Mouse (Mus musculus) neural tube, embryonic 12.5 days (tissue): ENCODE measurements around the gene Oasl1. TPM values are rescaled to one million over a fixed set of nuclear protein-coding genes. Genes with fewer than 3 reads are reported as not detected.
"Not testable (repeated sequence)": the region's sequence is repeated elsewhere in the genome, so short reads cannot be mapped to it uniquely, and the experiment has no call there.

Source experiments
- ATAC-seq: fragments of 200-750 bp; cut with Nextera tagmentation; 2 replicates; pipeline ENCODE4 v1.8.0; 2017; ENCODE audit warnings: low read depth, mild to moderate bottlenecking, moderate TSS enrichment, moderate library complexity; ENCODE audit not compliant: low FRiP score
- H3K27ac ChIP-seq: fragments of 300-500 bp; sonication (generic); 2 replicates; pipeline ENCODE4 v1.5.1; 2016
- H3K27me3 ChIP-seq: fragments of 300-500 bp; sonication (generic); replicated peaks from 2 replicates; pipeline ENCODE4 v1.6.1; 2016; ENCODE audit warnings: mild to moderate bottlenecking
- H3K36me3 ChIP-seq: fragments of 300-500 bp; sonication (generic); 2 replicates; pipeline ENCODE4 v1.6.1; 2016; ENCODE audit warnings: mild to moderate bottlenecking
- H3K4me1 ChIP-seq: fragments of 300-500 bp; sonication (generic); 2 replicates; pipeline ENCODE4 v1.6.1; 2016
- H3K4me2 ChIP-seq: fragments of 300-500 bp; sonication (generic); replicated peaks from 2 replicates; pipeline ENCODE4 v1.6.1; 2016; ENCODE audit warnings: mild to moderate bottlenecking
- H3K4me3 ChIP-seq: fragments of 300-500 bp; sonication (generic); 2 replicates; pipeline ENCODE4 v1.5.1; 2016
- H3K9ac ChIP-seq: fragments of 300-500 bp; sonication (generic); 2 replicates; pipeline ENCODE4 v1.6.1; 2016; ENCODE audit warnings: mild to moderate bottlenecking
- H3K9me3 ChIP-seq: fragments of 300-500 bp; sonication (generic); 2 replicates; pipeline ENCODE4 v1.6.1; 2016; ENCODE audit warnings: mild to moderate bottlenecking
- WGBS: fragments of 180-500 bp; shearing (Covaris S2); methylation state at CpG from one replicate; pipeline ENCODE4 v1.1.7; 2016; 5-methylcytosine and 5-hydroxymethylcytosine counted together
- polyA plus RNA-seq: library from polyadenylated mRNA; unstranded; fragments of >200 nt; fragmentation: Nextera tagmentation; extraction: Ambion mirVana; gene quantifications from 2 replicates; pipeline ENCODE4 v1.2.1, GENCODE M21; 2016

Gene Oasl1
- polyA plus RNA-seq: 0.38 and 0.61 TPM in 2 replicates

DNA sequence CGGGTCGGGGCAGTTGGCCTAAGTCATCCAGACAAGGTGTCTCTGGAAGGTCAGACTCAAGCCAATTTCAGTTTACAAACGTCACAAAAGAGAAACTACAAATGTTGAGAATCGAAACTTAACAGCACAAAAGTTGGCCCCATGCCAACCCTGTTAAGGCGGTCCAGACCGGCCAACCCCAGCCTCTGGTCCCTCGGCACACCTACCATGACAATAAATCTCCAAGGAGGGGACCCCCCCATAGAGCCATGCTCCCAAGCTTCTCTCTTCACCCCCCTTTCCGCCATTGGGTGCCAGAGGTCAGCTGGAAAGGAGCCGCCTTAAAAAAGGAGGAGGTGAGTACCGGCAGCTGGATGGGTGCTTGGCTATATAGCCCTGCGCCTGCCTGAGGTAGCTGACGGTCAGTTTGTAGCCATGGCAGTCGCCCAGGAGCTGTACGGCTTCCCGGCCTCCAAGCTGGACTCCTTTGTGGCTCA lies at the start of gene Oasl1:
Oasl1 (plus strand) TSS at position 243 of the 476 bp plus-strand sequence.
- no peak within 1 kb of the TSS for H3K27ac ChIP-seq
- H3K4me2 ChIP-seq: peak within 1 kb of the TSS; percentile 34
- H3K27me3 ChIP-seq: no peaks in the 10 kb centered on the region
- 0 out of 2 replicates have a peak, but pooled peaks cover 2% of the 10 kb centered on the region for H3K9me3 ChIP-seq
- ATAC-seq: no peak
- H3K9ac ChIP-seq: no peak within 1 kb of the TSS
- no peaks in the 10 kb centered on the region for H3K36me3 ChIP-seq
- 46% methylated on average over 15 of the region's 15 CpGs for WGBS
- no peak within 1 kb of the TSS for H3K4me3 ChIP-seq
- peaks cover 11% of the 10 kb centered on the region; the same call in 1 of the 2 replicates for H3K4me1 ChIP-seq

DNA sequence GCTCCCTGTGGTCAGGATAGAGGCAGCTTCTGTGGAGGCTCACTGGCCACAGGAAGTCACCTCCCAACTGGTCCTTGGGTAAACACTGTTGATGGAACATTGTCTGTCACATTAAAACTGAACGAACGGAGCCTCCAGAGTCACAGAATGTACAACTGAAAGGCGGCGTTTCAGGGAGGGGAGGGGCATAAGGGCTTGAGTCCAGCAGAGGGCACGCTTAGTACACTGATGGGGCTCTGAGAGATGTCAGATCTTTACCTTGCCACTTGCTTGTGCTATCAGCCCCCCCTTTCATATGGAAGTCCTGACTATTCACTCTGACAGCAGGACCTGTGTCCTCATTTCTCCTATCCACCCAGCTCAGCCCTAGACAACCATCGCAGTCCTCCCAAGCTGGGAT lies 47.2 kb upstream of the Oasl1 start:
- H3K9ac ChIP-seq: no peak overlapping the region
- ATAC-seq: no peak
- 67% methylated on average over 6 of the region's 6 CpGs for WGBS
- H3K27me3 ChIP-seq: no peaks in the 10 kb centered on the region
- H3K4me3 ChIP-seq: no peak overlapping the region
- no peak overlapping the region for H3K4me2 ChIP-seq
- H3K4me1 ChIP-seq: peaks cover 6% of the 10 kb centered on the region
- no peaks in the 10 kb centered on the region for H3K9me3 ChIP-seq
- H3K27ac ChIP-seq: no peak overlapping the region
- no peaks in the 10 kb centered on the region for H3K36me3 ChIP-seq

DNA sequence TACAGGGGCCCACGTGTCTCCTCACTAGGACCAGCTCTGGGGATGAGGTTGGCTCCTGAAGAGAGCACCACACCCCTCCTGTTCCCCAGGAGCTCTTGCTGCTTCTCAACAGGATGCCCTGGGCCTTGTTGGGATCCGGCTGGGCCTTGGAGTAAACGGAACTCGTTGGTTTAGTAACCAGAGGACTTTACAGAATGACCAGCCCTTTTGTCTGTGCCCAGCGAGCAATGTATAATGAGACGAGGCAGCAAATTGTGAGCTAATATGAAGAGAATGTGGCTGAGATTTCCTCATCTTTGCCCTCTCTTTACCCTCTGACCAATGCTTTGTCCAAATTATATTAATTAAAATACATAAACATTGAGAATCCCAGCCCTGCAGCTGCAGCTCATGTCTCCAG lies 46.7 kb upstream of the Oasl1 start:
- no peak overlapping the region for H3K27ac ChIP-seq
- no peaks in the 10 kb centered on the region for H3K36me3 ChIP-seq

DNA sequence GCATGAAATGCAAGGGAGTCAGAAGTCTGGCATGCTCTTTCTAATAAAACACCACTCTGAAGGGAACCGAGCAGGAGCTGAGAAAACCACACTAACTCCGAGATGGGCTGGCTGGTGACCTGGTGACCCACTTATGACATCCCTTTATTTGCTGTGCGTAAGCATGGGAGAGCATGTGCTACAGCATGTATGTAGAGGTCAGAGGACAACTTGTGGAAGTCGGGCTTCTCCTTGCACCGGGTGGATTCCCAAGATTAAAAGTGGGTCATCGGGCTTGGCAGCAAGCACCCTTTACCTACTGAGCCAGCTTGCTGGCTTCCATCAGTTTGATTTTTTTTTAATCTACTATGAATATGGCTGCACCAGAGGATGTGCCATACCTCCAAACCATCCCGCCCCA lies 45.6 kb upstream of the Oasl1 start:
- whole genome bisulfite sequencing: 71% methylated on average over 7 of the region's 7 CpGs
- H3K4me1 ChIP-seq: peaks cover 6% of the 10 kb centered on the region
- H3K4me2 ChIP-seq: no peak overlapping the region
- no peaks in the 10 kb centered on the region for H3K9me3 ChIP-seq
- H3K27me3 ChIP-seq: no peaks in the 10 kb centered on the region
- no peak for ATAC-seq
- no peak overlapping the region for H3K9ac ChIP-seq
- H3K4me3 ChIP-seq: no peak overlapping the region
- H3K36me3 ChIP-seq: no peaks in the 10 kb centered on the region
- H3K27ac ChIP-seq: no peak overlapping the region

More for the DNA sequence above, 46.7 kb upstream of the Oasl1 start:
- no peak overlapping the region for H3K4me3 ChIP-seq
- H3K9ac ChIP-seq: no peak overlapping the region
- 37% methylated on average over 6 of the region's 6 CpGs for WGBS
- no peak for ATAC-seq
- no peaks in the 10 kb centered on the region for H3K27me3 ChIP-seq
- H3K4me1 ChIP-seq: peaks cover 6% of the 10 kb centered on the region
- H3K4me2 ChIP-seq: no peak overlapping the region
- H3K9me3 ChIP-seq: no peaks in the 10 kb centered on the region

DNA sequence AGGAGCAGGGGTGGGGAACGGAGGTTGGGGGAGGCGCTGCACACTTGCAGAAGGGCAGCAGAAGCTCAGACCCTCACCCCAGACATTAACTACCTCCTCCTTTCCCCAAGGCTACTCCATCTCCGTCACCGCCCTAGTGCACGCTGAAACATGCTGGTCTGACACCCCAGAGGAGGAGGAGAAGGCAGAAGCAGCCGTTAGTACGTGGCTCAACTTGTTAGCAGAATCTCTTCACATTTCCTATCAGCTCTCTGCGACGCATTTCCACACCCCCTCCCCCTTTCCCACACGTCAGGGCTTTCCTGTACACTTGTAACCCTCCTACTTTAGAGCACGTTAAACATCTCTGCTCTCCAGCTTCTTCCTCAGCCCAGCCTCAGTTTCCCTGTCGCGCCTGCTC lies 43.6 kb upstream of the Oasl1 start:
- Histone ChIP-seq H3K4me2 (no peak overlapping the region), H3K36me3 (no peaks in the 10 kb centered on the region), H3K4me3 (no peak overlapping the region), H3K9ac (no peak overlapping the region), H3K9me3 (no peaks in the 10 kb centered on the region), H3K27ac (no peak overlapping the region), H3K27me3 (no peaks in the 10 kb centered on the region), H3K4me1 (peaks cover 6% of the 10 kb centered on the region)
- 75% methylated on average over 13 of the region's 13 CpGs for WGBS
- ATAC-seq: no peak

DNA sequence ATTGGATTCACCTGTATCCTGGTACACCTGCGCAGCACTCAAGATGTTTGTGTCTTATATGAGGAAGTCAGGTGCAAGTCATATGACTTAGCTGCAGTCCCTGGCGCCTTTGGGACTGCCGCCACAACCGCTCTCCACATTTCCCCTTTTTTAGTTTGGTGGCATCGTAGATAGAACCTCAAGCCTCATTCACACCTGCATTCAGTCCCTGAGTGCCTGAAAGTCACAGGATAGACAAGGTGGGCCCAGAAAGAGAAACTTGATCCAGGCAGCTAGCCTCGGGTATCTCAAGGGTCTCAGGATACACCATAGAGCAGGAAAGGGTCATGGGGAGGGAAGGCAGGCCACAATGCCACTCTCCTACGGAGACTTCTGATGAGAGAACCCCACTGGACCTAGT lies 40.7 kb upstream of the Oasl1 start:
- ATAC-seq, H3K27me3 ChIP-seq, H3K4me2 ChIP-seq, H3K27ac ChIP-seq, H3K36me3 ChIP-seq, H3K9me3 ChIP-seq, H3K4me3 ChIP-seq, H3K9ac ChIP-seq, H3K4me1 ChIP-seq: not testable (repeated sequence)
- WGBS: 85% methylated on average over 6 of the region's 7 CpGs

DNA sequence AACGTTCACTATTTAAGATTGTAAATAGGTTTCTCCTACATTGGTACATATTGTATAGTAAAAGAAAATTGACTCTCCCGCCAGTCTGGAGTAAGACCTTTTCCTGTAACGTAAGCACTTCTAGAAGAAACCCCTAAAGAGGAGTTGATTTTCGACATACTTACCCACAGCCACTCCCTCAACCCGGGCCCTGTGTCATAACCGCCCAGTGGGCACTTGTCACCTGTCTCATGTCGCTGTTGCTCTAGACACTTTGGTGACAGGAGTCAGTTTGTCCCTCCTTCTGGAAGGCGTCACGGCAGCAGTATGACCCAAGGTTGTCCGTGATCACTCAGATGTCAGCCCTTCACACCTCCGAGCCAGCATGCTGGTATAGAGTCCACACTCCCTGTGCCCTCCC lies 40.0 kb upstream of the Oasl1 start:
- Histone ChIP-seq H3K27me3 (no peaks in the 10 kb centered on the region), H3K27ac (no peak overlapping the region), H3K4me1 (no peaks in the 10 kb centered on the region), H3K4me3 (no peak overlapping the region), H3K36me3 (no peaks in the 10 kb centered on the region), H3K9me3 (no peaks in the 10 kb centered on the region), H3K9ac (no peak overlapping the region), H3K4me2 (no peak overlapping the region)
- ATAC-seq: no peak
- 87% methylated on average over 11 of the region's 11 CpGs for WGBS

DNA sequence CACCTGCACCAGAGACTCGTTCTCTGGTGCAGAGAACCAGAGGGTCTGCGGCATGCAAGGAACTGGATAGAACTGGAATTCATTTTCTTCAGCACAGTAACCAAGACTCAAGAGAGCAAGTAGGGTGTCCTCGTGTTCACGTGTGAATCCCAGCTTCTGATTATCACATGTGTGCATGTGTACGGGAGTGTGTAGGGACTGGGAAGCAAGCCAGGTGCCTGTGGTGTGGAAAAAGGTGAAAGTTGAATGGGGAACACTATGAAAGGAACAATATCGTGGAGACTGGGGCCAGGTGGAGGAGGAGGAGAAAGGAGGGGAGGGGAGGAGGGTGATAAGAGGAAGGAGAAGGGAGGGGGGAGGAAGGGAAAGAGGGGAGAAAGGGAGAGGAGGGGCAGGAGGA lies 36.2 kb upstream of the Oasl1 start:
- H3K9me3 ChIP-seq: no peaks in the 10 kb centered on the region
- H3K4me1 ChIP-seq: no peaks in the 10 kb centered on the region
- no peak overlapping the region for H3K4me3 ChIP-seq
- no peaks in the 10 kb centered on the region for H3K36me3 ChIP-seq
- H3K9ac ChIP-seq: no peak overlapping the region
- ATAC-seq: no peak
- no peak overlapping the region for H3K27ac ChIP-seq
- no peaks in the 10 kb centered on the region for H3K27me3 ChIP-seq
- WGBS: 89% methylated on average over 6 of the region's 6 CpGs
- H3K4me2 ChIP-seq: no peak overlapping the region

DNA sequence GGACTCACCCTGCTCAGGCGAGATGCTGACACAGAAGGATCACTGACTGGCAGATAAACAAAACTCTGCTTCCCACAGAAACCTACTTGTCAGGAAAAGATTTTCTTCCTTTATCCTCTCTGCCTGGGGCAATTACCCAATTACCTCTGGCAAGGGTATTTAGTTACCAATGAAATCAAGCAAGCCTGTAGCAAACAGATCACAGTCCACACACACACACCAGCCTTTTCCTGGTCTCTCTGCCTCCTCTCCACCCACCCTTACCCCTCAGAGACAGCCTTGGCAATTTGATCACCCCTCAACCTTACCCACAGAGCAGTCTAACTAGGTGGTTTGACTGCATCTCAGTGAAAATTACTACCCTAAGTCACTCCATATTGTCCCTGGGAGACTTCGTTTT lies 34.0 kb upstream of the Oasl1 start:
- H3K27me3 ChIP-seq: no peaks in the 10 kb centered on the region
- H3K9me3 ChIP-seq: no peaks in the 10 kb centered on the region
- no peaks in the 10 kb centered on the region for H3K36me3 ChIP-seq
- H3K27ac ChIP-seq: no peak overlapping the region
- ATAC-seq: no peak
- no peaks in the 10 kb centered on the region for H3K4me1 ChIP-seq
- H3K9ac ChIP-seq: no peak overlapping the region
- H3K4me2 ChIP-seq: no peak overlapping the region
- H3K4me3 ChIP-seq: no peak overlapping the region
- WGBS: 94% methylated on average over 2 of the region's 2 CpGs

DNA sequence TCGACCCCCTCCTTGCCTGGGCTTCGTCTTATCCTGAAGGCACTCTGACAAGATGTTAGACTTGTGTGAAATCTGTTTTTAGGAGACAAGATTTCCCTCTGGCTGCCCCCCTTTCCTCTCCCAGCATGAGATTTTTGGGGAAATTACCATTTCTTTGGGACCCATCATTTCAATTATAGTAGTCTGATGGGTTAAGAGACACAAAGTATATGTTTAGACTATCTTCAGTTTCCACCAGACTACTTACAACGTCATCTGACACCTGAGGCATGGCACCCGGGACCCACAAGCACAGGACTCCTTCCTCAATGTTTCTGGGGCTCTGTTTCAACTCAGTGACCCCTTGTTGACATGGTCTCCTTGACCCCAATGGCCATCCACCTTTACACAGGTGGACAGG lies 27.5 kb upstream of the Oasl1 start:
- 89% methylated on average over 4 of the region's 4 CpGs for WGBS
- no peaks in the 10 kb centered on the region for H3K4me1 ChIP-seq
- H3K4me2 ChIP-seq: no peak overlapping the region
- H3K27me3 ChIP-seq: no peaks in the 10 kb centered on the region; the same call in 1 of the 2 replicates
- H3K9me3 ChIP-seq: no peaks in the 10 kb centered on the region
- no peaks in the 10 kb centered on the region for H3K36me3 ChIP-seq
- H3K9ac ChIP-seq: no peak overlapping the region
- no peak overlapping the region for H3K27ac ChIP-seq
- ATAC-seq: no peak
- no peak overlapping the region for H3K4me3 ChIP-seq

DNA sequence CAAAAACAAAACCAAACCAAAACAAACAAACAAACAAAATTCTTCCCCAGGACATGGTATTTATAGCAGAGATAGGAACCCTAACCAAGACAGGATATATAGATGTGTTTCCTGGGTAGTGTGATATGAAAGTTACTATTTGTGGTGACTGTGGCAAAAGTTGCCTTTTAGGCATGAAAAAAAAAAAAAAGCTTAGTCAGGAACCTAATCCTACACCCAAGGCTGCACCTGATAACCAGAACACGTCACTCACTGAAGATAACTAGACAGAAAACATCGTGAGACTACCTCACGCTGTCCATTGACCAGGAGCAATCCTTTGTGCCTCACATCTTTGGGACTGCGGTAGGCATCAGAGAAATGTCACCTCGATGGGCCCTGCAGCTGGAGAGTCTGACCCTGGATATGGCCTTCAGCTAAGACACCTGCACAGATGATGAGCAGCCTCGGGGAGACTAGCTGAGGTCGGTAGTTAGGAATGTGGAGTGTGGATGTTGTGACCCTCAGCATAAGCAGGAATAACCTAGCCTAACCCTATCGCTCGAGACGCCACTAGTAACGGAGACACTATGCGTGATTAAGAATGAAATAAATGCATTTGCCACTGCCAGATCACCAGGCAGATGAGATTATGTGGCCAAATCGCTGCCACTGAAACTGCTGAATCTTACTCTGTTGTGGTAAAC lies 26.2 kb upstream of the Oasl1 start, which contains the start of gene Oasl2:
Oasl2 (plus strand) TSS at position 249 of the 686 bp plus-strand sequence.
- Histone ChIP-seq H3K27ac (no peak within 1 kb of the TSS), H3K4me3 (no peak within 1 kb of the TSS), H3K4me1 (no peaks in the 10 kb centered on the region), H3K9me3 (no peaks in the 10 kb centered on the region), H3K4me2 (peak within 1 kb of the TSS; percentile 4; the same call in 1 of the 2 replicates), H3K9ac (0 out of 2 replicates have a peak within 1 kb of the TSS, but pooled peaks have one; percentile 18), H3K36me3 (no peaks in the 10 kb centered on the region), H3K27me3 (no peaks in the 10 kb centered on the region; the same call in 1 of the 2 replicates)
- ATAC-seq: no peak
- WGBS: 73% methylated on average over 13 of the region's 13 CpGs

DNA sequence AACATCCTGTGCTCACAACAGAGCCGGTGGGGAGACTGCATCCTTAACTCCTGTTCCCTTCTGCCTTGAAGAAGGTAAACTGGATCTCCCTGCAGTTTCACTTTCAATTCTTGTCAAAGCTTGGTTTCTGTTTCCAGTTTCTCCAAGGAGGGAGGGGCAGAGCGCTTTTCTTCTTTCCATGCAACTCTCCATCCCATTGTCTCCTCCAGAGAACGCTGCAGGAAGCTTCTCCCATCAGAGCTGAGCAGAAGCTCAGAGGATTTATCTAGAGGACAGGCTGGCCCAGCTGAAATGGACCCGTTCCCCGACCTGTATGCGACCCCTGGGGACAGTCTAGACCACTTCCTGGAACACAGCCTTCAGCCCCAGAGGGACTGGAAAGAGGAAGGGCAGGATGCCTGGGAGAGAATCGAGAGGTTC lies 25.7 kb upstream of the Oasl1 start:
- no peaks in the 10 kb centered on the region for H3K4me1 ChIP-seq
- no peaks in the 10 kb centered on the region for H3K36me3 ChIP-seq
- H3K27me3 ChIP-seq: no peaks in the 10 kb centered on the region; the same call in 1 of the 2 replicates
- 18% methylated on average over 7 of the region's 7 CpGs for WGBS
- ATAC-seq: no peak
- no peak overlapping the region for H3K27ac ChIP-seq
- peak overlapping the region; percentile 4; the same call in 1 of the 2 replicates for H3K4me2 ChIP-seq
- H3K9me3 ChIP-seq: no peaks in the 10 kb centered on the region
- no peak overlapping the region for H3K4me3 ChIP-seq
- 0 out of 2 replicates have a peak overlapping the region, but pooled peaks have one; percentile 18 for H3K9ac ChIP-seq

DNA sequence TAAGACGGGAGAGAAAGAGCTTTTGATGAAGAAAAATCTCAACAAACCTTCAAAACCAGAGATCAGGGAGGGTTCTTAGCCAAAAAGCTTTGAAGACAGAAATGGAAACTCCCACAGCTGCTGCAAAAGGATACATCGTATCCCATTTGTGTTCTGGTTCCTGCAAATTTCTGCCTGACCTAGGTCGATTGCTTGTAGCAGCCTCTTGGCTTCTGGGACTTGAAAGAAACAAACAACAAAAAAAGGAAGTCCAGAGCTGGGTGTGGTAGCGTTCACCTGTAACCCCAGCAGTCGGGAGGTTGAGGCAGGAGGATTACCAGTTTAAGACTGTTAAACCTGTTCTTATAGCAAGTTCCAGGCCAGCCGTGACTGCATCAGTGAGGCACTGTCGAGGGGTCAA lies 24.2 kb upstream of the Oasl1 start:
- no peaks in the 10 kb centered on the region for H3K9me3 ChIP-seq
- H3K27ac ChIP-seq: no peak overlapping the region
- H3K4me1 ChIP-seq: no peaks in the 10 kb centered on the region
- 85% methylated on average over 7 of the region's 7 CpGs for WGBS
- no peaks in the 10 kb centered on the region for H3K36me3 ChIP-seq
- no peak overlapping the region for H3K4me3 ChIP-seq
- no peaks in the 10 kb centered on the region; the same call in 1 of the 2 replicates for H3K27me3 ChIP-seq
- H3K9ac ChIP-seq: no peak overlapping the region
- H3K4me2 ChIP-seq: no peak overlapping the region
- no peak for ATAC-seq
